Mouse (Mus musculus): ENCODE results near the gene Nek8. TPM values are rescaled to one million over a fixed set of nuclear protein-coding genes. Genes with fewer than 3 reads are reported as not detected.
A peak's percentile ranks its signal among the peaks of the same experiment; 100 is the strongest.

Gene Nek8
- polyA plus RNA-seq, 1 experiment from 2014 or later = 6.4 TPM

DNA sequence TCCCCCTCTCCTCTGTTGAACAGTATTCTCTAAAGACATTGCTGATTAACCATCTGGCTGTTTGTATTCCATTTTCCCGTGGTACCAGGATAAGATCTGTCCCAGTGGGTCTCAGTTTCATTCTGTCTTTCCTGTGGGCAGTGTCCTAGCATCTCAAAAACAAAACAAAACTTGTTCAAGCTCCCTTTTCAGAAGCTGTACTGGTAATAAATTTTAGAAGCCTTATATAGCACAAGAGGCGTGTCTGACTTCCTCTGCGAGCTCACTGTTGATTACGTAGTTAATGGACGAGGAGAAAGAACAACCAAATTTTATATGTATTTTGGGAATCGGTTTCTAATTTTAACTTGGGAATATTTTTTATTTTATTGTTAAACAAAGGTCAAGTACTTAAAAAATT is 50.8 kb downstream of the Nek8 start:
- no peak overlapping the region for H3K9ac ChIP-seq (ENCODE audit: low read length)
- no peaks in the 10 kb centered on the region for H3K36me3 ChIP-seq (ENCODE audit: control insufficient read depth, insufficient read depth, low read length)
- H3K9me3 ChIP-seq (ENCODE audit: control insufficient read depth, low read length) = no peaks in the 10 kb centered on the region
- H3K4me2 ChIP-seq = no peak overlapping the region
- no peak overlapping the region for H3K27ac ChIP-seq (ENCODE audit: low read depth, low read length)
- no peaks in the 10 kb centered on the region for H3K27me3 ChIP-seq (ENCODE audit: control insufficient read depth, insufficient read depth, low read length)
- no peaks in the 10 kb centered on the region for H3K4me1 ChIP-seq (ENCODE audit: control insufficient read depth, insufficient read depth, low read length)
- no peak for DNase-seq (ENCODE audit: low spot score, missing footprints)
- no peak for ATAC-seq (ENCODE audit: low FRiP score)
- H3K4me3 ChIP-seq (ENCODE audit: low read depth, low read length) = no peak overlapping the region
- WGBS = 86% methylated on average over 6 of the region's 6 CpGs

DNA sequence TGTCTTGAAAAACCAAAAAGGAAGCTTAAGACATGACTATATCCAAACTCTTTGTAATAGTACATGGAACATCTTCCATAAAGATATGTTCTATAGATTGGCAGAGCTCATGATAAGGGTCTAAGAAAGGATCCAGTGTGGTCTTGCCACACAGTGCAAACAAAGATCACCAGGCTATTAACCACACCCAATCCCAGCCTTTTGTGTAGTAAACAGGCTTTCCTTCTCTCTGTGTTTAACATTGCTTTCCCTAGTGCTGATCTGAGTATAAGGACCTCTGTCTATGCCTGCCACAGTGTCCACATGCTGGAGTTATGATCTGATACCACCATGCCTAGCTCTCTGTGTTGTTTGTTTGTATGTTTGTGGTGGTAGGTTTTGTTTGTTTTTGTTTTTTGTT is 52.7 kb downstream of the Nek8 start:
- ATAC-seq (ENCODE audit: low FRiP score) (no peak), DNase-seq (ENCODE audit: low spot score, missing footprints) (no peak)
- Histone ChIP-seq H3K27ac (ENCODE audit: low read depth, low read length) (no peak overlapping the region), H3K9me3 (ENCODE audit: control insufficient read depth, low read length) (no peaks in the 10 kb centered on the region), H3K4me2 (no peak overlapping the region), H3K4me1 (ENCODE audit: control insufficient read depth, insufficient read depth, low read length) (no peaks in the 10 kb centered on the region), H3K36me3 (ENCODE audit: control insufficient read depth, insufficient read depth, low read length) (no peaks in the 10 kb centered on the region), H3K4me3 (ENCODE audit: low read depth, low read length) (no peak overlapping the region), H3K27me3 (ENCODE audit: control insufficient read depth, insufficient read depth, low read length) (no peaks in the 10 kb centered on the region), H3K9ac (ENCODE audit: low read length) (no peak overlapping the region)

DNA sequence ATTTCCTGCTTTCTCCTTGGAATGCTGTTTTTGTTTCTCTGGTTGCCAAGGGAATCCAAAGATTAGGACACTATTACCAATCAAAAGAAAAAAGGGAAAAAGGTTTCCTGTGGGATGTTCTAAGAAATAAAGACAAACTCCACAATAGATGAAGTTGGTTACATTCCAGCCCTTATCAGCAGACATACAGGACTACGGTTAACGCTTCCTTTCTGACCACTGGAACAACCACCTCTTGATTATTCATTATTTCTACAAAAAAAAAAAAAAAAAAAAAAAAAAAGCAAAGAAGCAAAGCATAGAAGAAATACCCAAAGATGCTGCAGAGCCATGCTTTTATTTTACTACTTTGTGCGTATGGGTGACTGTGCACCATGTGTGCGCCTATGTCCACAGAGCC is 53.7 kb downstream of the Nek8 start:
- H3K9ac ChIP-seq (ENCODE audit: low read length) = no peak overlapping the region
- H3K4me2 ChIP-seq = no peak overlapping the region
- no peak overlapping the region for H3K4me3 ChIP-seq (ENCODE audit: low read depth, low read length)
- ATAC-seq (ENCODE audit: low FRiP score) (no peak), DNase-seq (ENCODE audit: low spot score, missing footprints) (no peak)
- WGBS = 95% methylated on average over 4 of the region's 4 CpGs
- no peaks in the 10 kb centered on the region for H3K4me1 ChIP-seq (ENCODE audit: control insufficient read depth, insufficient read depth, low read length)
- H3K27me3 ChIP-seq (ENCODE audit: control insufficient read depth, insufficient read depth, low read length) = no peaks in the 10 kb centered on the region
- H3K27ac ChIP-seq (ENCODE audit: low read depth, low read length) = no peak overlapping the region
- no peaks in the 10 kb centered on the region for H3K9me3 ChIP-seq (ENCODE audit: control insufficient read depth, low read length)
- H3K36me3 ChIP-seq (ENCODE audit: control insufficient read depth, insufficient read depth, low read length) = no peaks in the 10 kb centered on the region

DNA sequence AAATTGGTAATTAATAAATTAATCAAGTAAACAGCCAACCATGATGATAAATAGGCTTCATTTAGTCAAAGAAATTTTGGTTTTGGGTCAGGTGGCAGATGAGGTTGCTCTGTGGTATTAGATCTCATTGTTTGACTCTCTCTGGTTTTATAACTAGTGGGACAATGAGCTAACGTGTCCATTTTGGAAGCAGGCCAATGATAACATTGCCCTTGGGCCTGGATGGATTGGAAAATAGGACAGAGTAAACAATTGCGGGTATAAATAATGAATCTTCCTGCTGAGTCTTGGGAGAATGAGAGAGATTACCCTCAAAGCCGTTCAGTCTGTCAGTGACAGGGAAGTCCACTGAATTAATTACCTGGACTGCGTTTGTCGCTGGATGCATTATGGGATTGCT is 55.3 kb downstream of the Nek8 start:
- Histone ChIP-seq H3K9ac (ENCODE audit: low read length) (no peak overlapping the region), H3K4me1 (ENCODE audit: control insufficient read depth, insufficient read depth, low read length) (peaks cover 1% of the 10 kb centered on the region; the same call in 1 of the 2 replicates), H3K4me2 (no peak overlapping the region), H3K4me3 (ENCODE audit: low read depth, low read length) (no peak overlapping the region), H3K27ac (ENCODE audit: low read depth, low read length) (no peak overlapping the region), H3K36me3 (ENCODE audit: control insufficient read depth, insufficient read depth, low read length) (no peaks in the 10 kb centered on the region), H3K9me3 (ENCODE audit: control insufficient read depth, low read length) (no peaks in the 10 kb centered on the region), H3K27me3 (ENCODE audit: control insufficient read depth, insufficient read depth, low read length) (no peaks in the 10 kb centered on the region)
- DNase-seq (ENCODE audit: low spot score, missing footprints) (no peak), ATAC-seq (ENCODE audit: low FRiP score) (no peak)
- 73% methylated on average over 5 of the region's 5 CpGs for WGBS

DNA sequence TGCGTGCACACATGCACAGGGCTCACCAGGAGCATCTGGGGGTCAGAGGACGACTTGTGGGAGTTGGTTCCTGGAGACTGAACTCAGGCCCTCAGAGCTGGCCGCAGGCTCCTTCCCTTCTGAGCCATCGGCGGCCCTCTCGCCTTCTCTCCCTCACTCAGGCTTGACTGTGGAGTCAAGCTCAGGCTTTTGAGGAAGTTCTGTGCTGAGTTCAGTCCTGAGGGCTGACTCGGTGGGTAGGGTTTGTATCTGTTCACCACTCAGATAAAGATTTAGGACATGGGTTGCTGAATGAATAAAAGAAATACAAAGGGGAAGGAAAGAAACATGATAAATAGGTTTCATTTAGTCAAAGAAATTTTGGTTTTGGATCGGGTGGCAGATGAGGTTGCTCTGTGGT is 56.6 kb downstream of the Nek8 start:
- no peak for ATAC-seq (ENCODE audit: low FRiP score)
- Histone ChIP-seq H3K9ac (ENCODE audit: low read length) (no peak overlapping the region), H3K4me2 (no peak overlapping the region), H3K4me1 (ENCODE audit: control insufficient read depth, insufficient read depth, low read length) (peaks cover 6% of the 10 kb centered on the region), H3K36me3 (ENCODE audit: control insufficient read depth, insufficient read depth, low read length) (no peaks in the 10 kb centered on the region), H3K9me3 (ENCODE audit: control insufficient read depth, low read length) (no peaks in the 10 kb centered on the region), H3K4me3 (ENCODE audit: low read depth, low read length) (no peak overlapping the region), H3K27me3 (ENCODE audit: control insufficient read depth, insufficient read depth, low read length) (no peaks in the 10 kb centered on the region), H3K27ac (ENCODE audit: low read depth, low read length) (no peak overlapping the region)
- DNase-seq (ENCODE audit: low spot score, missing footprints) = no peak
- WGBS = 86% methylated on average over 8 of the region's 8 CpGs

DNA sequence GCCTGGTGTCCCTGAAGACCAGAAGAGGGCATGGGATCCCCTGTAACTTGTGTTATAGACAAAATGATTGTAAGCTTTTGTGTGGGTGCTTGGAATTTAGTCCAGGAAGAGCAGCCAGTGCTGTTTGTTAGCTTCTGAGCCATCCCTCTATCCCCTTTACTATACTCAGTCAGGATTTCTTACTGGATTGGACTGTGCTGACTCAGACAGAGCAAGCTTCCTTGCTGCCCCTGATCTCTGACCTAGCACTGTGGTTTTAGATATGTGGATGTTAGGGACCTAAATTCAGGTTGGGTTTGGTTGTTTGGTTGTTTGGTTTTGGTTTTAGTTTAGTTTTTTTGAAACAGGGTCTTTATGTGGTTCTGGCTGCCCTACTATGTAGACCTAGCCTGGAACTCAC is 58.0 kb downstream of the Nek8 start:
- no peak for DNase-seq (ENCODE audit: low spot score, missing footprints)
- Histone ChIP-seq H3K27me3 (ENCODE audit: control insufficient read depth, insufficient read depth, low read length) (no peaks in the 10 kb centered on the region), H3K27ac (ENCODE audit: low read depth, low read length) (no peak overlapping the region), H3K36me3 (ENCODE audit: control insufficient read depth, insufficient read depth, low read length) (no peaks in the 10 kb centered on the region), H3K9me3 (ENCODE audit: control insufficient read depth, low read length) (no peaks in the 10 kb centered on the region), H3K4me2 (no peak overlapping the region), H3K9ac (ENCODE audit: low read length) (no peak overlapping the region), H3K4me1 (ENCODE audit: control insufficient read depth, insufficient read depth, low read length) (peaks cover 17% of the 10 kb centered on the region), H3K4me3 (ENCODE audit: low read depth, low read length) (no peak overlapping the region)
- no peak for ATAC-seq (ENCODE audit: low FRiP score)

DNA sequence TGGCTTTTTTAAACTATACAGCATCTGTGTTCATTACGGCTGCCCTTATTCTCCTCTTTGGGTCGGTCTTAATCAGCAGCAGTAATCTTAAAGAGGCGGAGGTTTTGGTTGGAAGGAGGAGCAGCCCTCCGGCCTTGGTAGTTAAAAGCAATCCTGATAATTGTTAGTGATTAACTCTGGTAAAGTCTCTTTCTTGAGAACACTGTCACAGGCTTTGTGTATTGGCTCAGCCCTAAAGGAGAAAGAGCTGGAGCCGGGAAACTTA is 60.4 kb downstream of the Nek8 start:
- ATAC-seq (ENCODE audit: low FRiP score) = no peak
- H3K4me2 ChIP-seq = peak overlapping the region; percentile 60
- H3K4me1 ChIP-seq (ENCODE audit: control insufficient read depth, insufficient read depth, low read length) = peaks cover 18% of the 10 kb centered on the region
- no peak for DNase-seq (ENCODE audit: low spot score, missing footprints)
- 11% methylated on average over 5 of the region's 5 CpGs for WGBS
- H3K9me3 ChIP-seq (ENCODE audit: control insufficient read depth, low read length) = no peaks in the 10 kb centered on the region
- H3K36me3 ChIP-seq (ENCODE audit: control insufficient read depth, insufficient read depth, low read length) = no peaks in the 10 kb centered on the region
- H3K4me3 ChIP-seq (ENCODE audit: low read depth, low read length) = peak overlapping the region; percentile 51
- H3K27me3 ChIP-seq (ENCODE audit: control insufficient read depth, insufficient read depth, low read length) = no peaks in the 10 kb centered on the region
- H3K9ac ChIP-seq (ENCODE audit: low read length) = peak overlapping the region; percentile 66
- peak overlapping the region; percentile 79 for H3K27ac ChIP-seq (ENCODE audit: low read depth, low read length)

Small RNA genes within 50 kb of the gene (microRNA-seq; reads per million reads assigned to microRNA genes)
- not detected for gene Mir7653

Other genes with a start within 250 kb of the Nek8 start
- gene Sez6, start 245.9 kb downstream of the Nek8 start, polyA plus RNA-seq (2014; fragmentation: Nextera tagmentation; extraction: Ambion mirVana) = 7.2 and 8.6 TPM in 2 replicates
- gene Phf12, start 193.9 kb downstream of the Nek8 start, polyA plus RNA-seq (2014; fragmentation: Nextera tagmentation; extraction: Ambion mirVana) = 15.5 and 18.0 TPM in 2 replicates
- gene Dhrs13, start 144.4 kb downstream of the Nek8 start, polyA plus RNA-seq (2014; fragmentation: Nextera tagmentation; extraction: Ambion mirVana) = 17.4 and 18.0 TPM in 2 replicates
- 52.7 and 57.6 TPM in 2 replicates for gene Flot2, start 138.7 kb downstream of the Nek8 start, polyA plus RNA-seq (2014; fragmentation: Nextera tagmentation; extraction: Ambion mirVana)
- gene Eral1, start 96.3 kb downstream of the Nek8 start, polyA plus RNA-seq (2014; fragmentation: Nextera tagmentation; extraction: Ambion mirVana) = 39.0 and 39.6 TPM in 2 replicates
- 26.5 and 26.6 TPM in 2 replicates for gene Fam222b, start 82.0 kb downstream of the Nek8 start, polyA plus RNA-seq (2014; fragmentation: Nextera tagmentation; extraction: Ambion mirVana)
- 72.0 and 79.7 TPM in 2 replicates for gene Traf4, start 11.1 kb downstream of the Nek8 start, polyA plus RNA-seq (2014; fragmentation: Nextera tagmentation; extraction: Ambion mirVana)
- 7.9 and 8.5 TPM in 2 replicates for gene Tlcd1, start within 50 bp of the Nek8 start, polyA plus RNA-seq (2014; fragmentation: Nextera tagmentation; extraction: Ambion mirVana)
- 1,223 and 1,245 TPM in 2 replicates for gene Rpl23a, start 6.9 kb upstream of the Nek8 start, polyA plus RNA-seq (2014; fragmentation: Nextera tagmentation; extraction: Ambion mirVana)
- gene Rab34, start 11.8 kb upstream of the Nek8 start, polyA plus RNA-seq (2014; fragmentation: Nextera tagmentation; extraction: Ambion mirVana) = 54.7 and 55.1 TPM in 2 replicates
- 0.99 and 1.0 TPM in 2 replicates for gene Proca1, start 16.7 kb upstream of the Nek8 start, polyA plus RNA-seq (2014; fragmentation: Nextera tagmentation; extraction: Ambion mirVana)
- gene Sdf2, start 69.1 kb upstream of the Nek8 start, polyA plus RNA-seq (2014; fragmentation: Nextera tagmentation; extraction: Ambion mirVana) = 55.0 and 58.5 TPM in 2 replicates
- gene Supt6, start 69.3 kb upstream of the Nek8 start, polyA plus RNA-seq (2014; fragmentation: Nextera tagmentation; extraction: Ambion mirVana) = 25.2 and 25.5 TPM in 2 replicates
- 61.2 and 70.4 TPM in 2 replicates for gene 2610507B11Rik, start 85.1 kb upstream of the Nek8 start, polyA plus RNA-seq (2014; fragmentation: Nextera tagmentation; extraction: Ambion mirVana)
- 0.27 and 0.37 TPM in 2 replicates for gene BC030499, start 114.2 kb upstream of the Nek8 start, polyA plus RNA-seq (2014; fragmentation: Nextera tagmentation; extraction: Ambion mirVana)
- 51.5 and 57.1 TPM in 2 replicates for gene Spag5, start 124.9 kb upstream of the Nek8 start, polyA plus RNA-seq (2014; fragmentation: Nextera tagmentation; extraction: Ambion mirVana)
- 1.0 and 1.3 TPM in 2 replicates for gene Aldoc, start 146.3 kb upstream of the Nek8 start, polyA plus RNA-seq (2014; fragmentation: Nextera tagmentation; extraction: Ambion mirVana)
- gene Pigs, start 151.7 kb upstream of the Nek8 start, polyA plus RNA-seq (2014; fragmentation: Nextera tagmentation; extraction: Ambion mirVana) = 50.9 and 56.3 TPM in 2 replicates
- gene Unc119, start 166.8 kb upstream of the Nek8 start, polyA plus RNA-seq (2014; fragmentation: Nextera tagmentation; extraction: Ambion mirVana) = 63.4 and 71.7 TPM in 2 replicates
- gene Foxn1, start 209.9 kb upstream of the Nek8 start, polyA plus RNA-seq (2014; fragmentation: Nextera tagmentation; extraction: Ambion mirVana) = not detected in 2 replicates
- not detected in 2 replicates for gene Slc13a2, start 245.5 kb upstream of the Nek8 start, polyA plus RNA-seq (2014; fragmentation: Nextera tagmentation; extraction: Ambion mirVana)